Comparison of ENCODE assay signal across 9 mouse cellular contexts in genomic region chr14:21662465-21663142, GRCm38 (mm10). TPM values are rescaled to one million over a fixed set of nuclear protein-coding genes. Genes with fewer than 3 reads are reported as not detected.
DNase-seq lines count a peak whose midpoint lies in the region; ATAC-seq and TF ChIP-seq lines count a peak whose summit lies in the region.
"Had no signal": no experiment of that assay in that cellular context is flagged by ENCODE, and none has a peak within 500 bp of the region (broad histone marks: within the 10 kb centered on the region; RNA-seq: fewer than 3 reads in every experiment).

No protein-coding gene starts in this region.

- intact Hi-C loops in gastrocnemius, adult 2 months (cut with DNase I), result loop anchor here (2.0 kb wide), 1 partner anchor 526 kb away; no protein-coding TSS in a partner anchor
- intact Hi-C loops in gastrocnemius, postnatal 36 days (cut with DNase I), result loop anchor here (5.0 kb wide), 1 partner anchor 520 kb away; no protein-coding TSS in a partner anchor

- peak; percentile 59 for TF ChIP-seq CTCF in gastrocnemius, adult 2 months (IDR thresholded peaks at IDR 0.05)

- H3K4me3 ChIP-seq in gastrocnemius, adult 2 months, result no peak overlapping the region

- peak; percentile 93 for ATAC-seq in megakaryocyte, adult 5-6 weeks (ENCODE audit: poor library complexity, severe bottlenecking)

- peak; percentile 52 for DNase-seq in gastrocnemius, adult 2 months
- DNase-seq in gastrocnemius, postnatal 36 days, result no peak
- peak; percentile 44 for DNase-seq in NIH3T3 (ENCODE audit: low read depth)
- peak; percentile 54 to 79 for DNase-seq in kidney, postnatal 25 days
- DNase-seq in frontal cortex, postnatal 25 days (ENCODE audit: low spot score in 2 of 2), result no peak
- DNase-seq in frontal cortex, postnatal 10 days (ENCODE audit: low spot score in 2 of 2), result no peak
- DNase-seq in right cerebral cortex, postnatal 14 days, result no peak
- DNase-seq: gastrocnemius, postnatal 14 days had no signal

- H3K27ac ChIP-seq in gastrocnemius, adult 2 months, result no peak overlapping the region

RNA-seq across cellular contexts. Expression of gene Dupd1, which starts 51.8 kb away (rescaled TPM):
- 10 to 100 TPM; 33.6 to 58.6 TPM for total RNA-seq in gastrocnemius, adult 2 months (2021)
- total RNA-seq in gastrocnemius, postnatal 36 days (2021), result 10 to 100 TPM; 39.1 to 62.1 TPM
- not detected in 2 replicates for total RNA-seq in megakaryocyte, adult 5-6 weeks (2015)
- not detected in 2 replicates for total RNA-seq in megakaryocyte, adult 5-6 weeks (2017)

Comparison
In these comparisons a context has a peak if more than half of its experiments do, and no peak if none do; other contexts are left out.
1. DNase-seq: peak in gastrocnemius, adult 2 months (single experiment), NIH3T3 (single experiment) and kidney, postnatal 25 days (2 of 2); none in gastrocnemius, postnatal 36 days (0 of 2), frontal cortex, postnatal 25 days (0 of 2), frontal cortex, postnatal 10 days (0 of 2) and right cerebral cortex, postnatal 14 days (single experiment).
2. RNA of gene Dupd1, which starts 51.8 kb away (total RNA-seq): 39.1 to 62.1 TPM in gastrocnemius, postnatal 36 days and 33.6 to 58.6 TPM in gastrocnemius, adult 2 months; not detected in megakaryocyte, adult 5-6 weeks; every median in the first group is over 10 times any median in the second.